Mouse (Mus musculus): ENCODE measurements around the gene Ube2cbp.

Ube2cbp gene

GRCm38 (mm10) chr9:86464151-86465105, at the start of gene Ube2cbp:
TSS of gene Ube2cbp (minus strand) at chr9:86464950.
- DNase-seq (ENCODE audit: low spot score): peak; percentile 89

- DNase-seq (ENCODE audit: low spot score): no peak
Measured at GRCm38 (mm10) chr9:86514390-86514789, 49.6 kb upstream of the Ube2cbp start.

- DNase-seq (ENCODE audit: low spot score): no peak
Measured at GRCm38 (mm10) chr9:86513733-86514132, 49.0 kb upstream of the Ube2cbp start.

- no peak for DNase-seq (ENCODE audit: low spot score)
Measured at GRCm38 (mm10) chr9:86507437-86507836, 42.7 kb upstream of the Ube2cbp start.

GRCm38 (mm10) chr9:86499083-86499482, 34.3 kb upstream of the Ube2cbp start:
- DNase-seq (ENCODE audit: low spot score): no peak

- no peak for DNase-seq (ENCODE audit: low spot score)
Measured at GRCm38 (mm10) chr9:86496261-86496660, 31.5 kb upstream of the Ube2cbp start.

- no peak for DNase-seq (ENCODE audit: low spot score)
Measured at GRCm38 (mm10) chr9:86491740-86492139, 27.0 kb upstream of the Ube2cbp start.

GRCm38 (mm10) chr9:86482236-86482635, 17.5 kb upstream of the Ube2cbp start:
- no peak for DNase-seq (ENCODE audit: low spot score)

GRCm38 (mm10) chr9:86478414-86479093, 13.8 kb upstream of the Ube2cbp start:
- DNase-seq (ENCODE audit: low spot score): no peak

- DNase-seq (ENCODE audit: low spot score): no peak
Measured at GRCm38 (mm10) chr9:86476763-86477162, 12.0 kb upstream of the Ube2cbp start.

- no peak for DNase-seq (ENCODE audit: low spot score)
Measured at GRCm38 (mm10) chr9:86475956-86476355, 11.2 kb upstream of the Ube2cbp start.

- peak; percentile 92 for DNase-seq (ENCODE audit: low spot score)
Measured at GRCm38 (mm10) chr9:86466990-86467870, 2.5 kb upstream of the Ube2cbp start, which contains the start of gene Dop1a. TSS of gene Dop1a (plus strand) at chr9:86467154.

GRCm38 (mm10) chr9:86453626-86454025, 11.1 kb downstream of the Ube2cbp start:
- no peak for DNase-seq (ENCODE audit: low spot score)

GRCm38 (mm10) chr9:86451617-86452016, 13.1 kb downstream of the Ube2cbp start:
- peak; percentile 44 for DNase-seq (ENCODE audit: low spot score)

- no peak for DNase-seq (ENCODE audit: low spot score)
Measured at GRCm38 (mm10) chr9:86451094-86451493, 13.7 kb downstream of the Ube2cbp start.

GRCm38 (mm10) chr9:86449581-86449980, 15.2 kb downstream of the Ube2cbp start:
- peak; percentile 83 for DNase-seq (ENCODE audit: low spot score)

- DNase-seq (ENCODE audit: low spot score): no peak
Measured at GRCm38 (mm10) chr9:86447431-86447830, 17.3 kb downstream of the Ube2cbp start.

- no peak for DNase-seq (ENCODE audit: low spot score)
Measured at GRCm38 (mm10) chr9:86446847-86447246, 17.9 kb downstream of the Ube2cbp start.

GRCm38 (mm10) chr9:86442248-86442647, 22.5 kb downstream of the Ube2cbp start:
- DNase-seq (ENCODE audit: low spot score): no peak

GRCm38 (mm10) chr9:86438337-86439009, 26.3 kb downstream of the Ube2cbp start:
- no peak for DNase-seq (ENCODE audit: low spot score)

GRCm38 (mm10) chr9:86436608-86437007, 28.1 kb downstream of the Ube2cbp start:
- no peak for DNase-seq (ENCODE audit: low spot score)
